14 mouse cellular contexts compared by ENCODE assay signal in genomic region chr7:99854311-99854710, GRCm38 (mm10). TPM values are rescaled to one million over a fixed set of nuclear protein-coding genes. Genes with fewer than 3 reads are reported as not detected.
"Had no signal": no experiment of that assay in that cellular context is flagged by ENCODE, and none has a peak within 500 bp of the region (broad histone marks: within the 10 kb centered on the region; RNA-seq: fewer than 3 reads in every experiment).

No protein-coding gene starts in this region.

- H3K9me3 ChIP-seq: limb, embryonic 15.5 days; midbrain, embryonic 13.5 days; neural tube, embryonic 15.5 days had no signal

- H3K4me2 ChIP-seq: limb, embryonic 15.5 days; midbrain, embryonic 13.5 days; neural tube, embryonic 15.5 days had no signal

- H3K27me3 ChIP-seq: limb, embryonic 15.5 days; midbrain, embryonic 13.5 days; neural tube, embryonic 15.5 days had no signal

- H3K4me3 ChIP-seq: limb, embryonic 15.5 days; midbrain, embryonic 13.5 days; myocyte; neural tube, embryonic 15.5 days had no signal

- DNase-seq: kidney, adult 9 months; kidney, postnatal 10 days; layer of hippocampus, adult 9-11 months; layer of hippocampus, postnatal 36 days; lung, adult 18-20 months; lung, postnatal 14 days; right cerebral cortex, adult 18-20 months; right cerebral cortex, postnatal 25 days; thymus, postnatal 4 days had no signal

- H3K9ac ChIP-seq: limb, embryonic 15.5 days; midbrain, embryonic 13.5 days; neural tube, embryonic 15.5 days had no signal

- ATAC-seq: midbrain, embryonic 13.5 days had no signal

- H3K27ac ChIP-seq: limb, embryonic 15.5 days; midbrain, embryonic 13.5 days; neural tube, embryonic 15.5 days had no signal

RNA-seq across cellular contexts. Expression of gene Xrra1, which starts 4.6 kb away (rescaled TPM):
- polyA plus RNA-seq: small intestine, adult 2 months had no signal
